Mouse (Mus musculus) heart, postnatal 0 days (tissue): ENCODE measurements around the gene Tpcn1. TPM values are rescaled to one million over a fixed set of nuclear protein-coding genes. Genes with fewer than 3 reads are reported as not detected.

Source experiments
- ATAC-seq: fragments of 200-750 bp; cut with Nextera tagmentation; 2 replicates; pipeline ENCODE4 v1.8.0; 2017; ENCODE audit warnings: low read depth, moderate number of reproducible peaks, moderate library complexity; ENCODE audit not compliant: insufficient read depth
- DNase-seq: peaks from one replicate; pipeline ENCODE4 v3.0.0-alpha.2; 2016; ENCODE audit warnings: low spot score
- H3K27ac ChIP-seq: fragments of 300-500 bp; sonication (generic); 2 replicates; pipeline ENCODE4 v1.5.1; 2014; ENCODE audit warnings: low read depth, mild to moderate bottlenecking
- H3K27me3 ChIP-seq: fragments of 300-500 bp; sonication (generic); 2 replicates; pipeline ENCODE4 v1.6.1; 2014; ENCODE audit warnings: low read length, mixed read lengths; ENCODE audit not compliant: control insufficient read depth, insufficient read depth
- H3K36me3 ChIP-seq: fragments of 300-500 bp; sonication (generic); replicated peaks from 2 replicates; pipeline ENCODE4 v1.6.1; 2014; ENCODE audit warnings: low read length, mixed read lengths; ENCODE audit not compliant: control insufficient read depth, insufficient read depth
- H3K4me1 ChIP-seq: fragments of 300-500 bp; sonication (generic); 2 replicates; pipeline ENCODE4 v1.6.1; 2014; ENCODE audit warnings: antibody characterized with exemption; ENCODE audit not compliant: control insufficient read depth, insufficient read depth
- H3K4me2 ChIP-seq: fragments of 300-500 bp; sonication (generic); 2 replicates; pipeline ENCODE4 v1.6.1; 2014; ENCODE audit warnings: low read depth, mild to moderate bottlenecking, low read length, moderate library complexity
- H3K4me3 ChIP-seq: fragments of 300-500 bp; sonication (generic); 2 replicates; pipeline ENCODE4 v1.5.1; 2014; ENCODE audit warnings: low read depth, low read length
- H3K9ac ChIP-seq: fragments of 300-500 bp; sonication (generic); replicated peaks from 2 replicates; pipeline ENCODE4 v1.6.1; 2014; ENCODE audit warnings: low read depth, low read length, mixed read lengths
- H3K9me3 ChIP-seq: fragments of 300-500 bp; sonication (generic); replicated peaks from 2 replicates; pipeline ENCODE4 v1.6.1; 2016; ENCODE audit warnings: low read length; ENCODE audit not compliant: control insufficient read depth
- CTCF ChIP-seq: IDR thresholded peaks from 2 replicates; pipeline ENCODE4 v1.5.1; 2016; ENCODE audit warnings: antibody characterized with exemption, control low read depth, low read depth
- EP300 ChIP-seq: IDR thresholded peaks from 2 replicates; pipeline ENCODE4 v1.6.1; 2016; ENCODE audit warnings: antibody characterized with exemption, low read depth
- WGBS: fragments of 180-500 bp; shearing (Covaris S2); extraction: QIAGEN DNeasy Blood & Tissue Kit; methylation state at CpG from one replicate; pipeline ENCODE4 v1.1.7; 2014; 5-methylcytosine and 5-hydroxymethylcytosine counted together
- polyA plus RNA-seq: library from polyadenylated mRNA; unstranded; fragments of >200 nt; fragmentation: Nextera tagmentation; extraction: Ambion mirVana; gene quantifications from 2 replicates; pipeline ENCODE4 v1.2.1, GENCODE M21; 2015
- total RNA-seq: library from RNA; depleted of rRNA; stranded (reverse); fragments of >200 nt; gene quantifications from 2 replicates; pipeline ENCODE4 v1.2.3, GENCODE M21; 2014; ENCODE audit warnings: low replicate concordance

The Tpcn1 gene
- total and polyA plus RNA-seq, 2 experiments from 2014 or later = 11.5 to 15.8 TPM

DNA sequence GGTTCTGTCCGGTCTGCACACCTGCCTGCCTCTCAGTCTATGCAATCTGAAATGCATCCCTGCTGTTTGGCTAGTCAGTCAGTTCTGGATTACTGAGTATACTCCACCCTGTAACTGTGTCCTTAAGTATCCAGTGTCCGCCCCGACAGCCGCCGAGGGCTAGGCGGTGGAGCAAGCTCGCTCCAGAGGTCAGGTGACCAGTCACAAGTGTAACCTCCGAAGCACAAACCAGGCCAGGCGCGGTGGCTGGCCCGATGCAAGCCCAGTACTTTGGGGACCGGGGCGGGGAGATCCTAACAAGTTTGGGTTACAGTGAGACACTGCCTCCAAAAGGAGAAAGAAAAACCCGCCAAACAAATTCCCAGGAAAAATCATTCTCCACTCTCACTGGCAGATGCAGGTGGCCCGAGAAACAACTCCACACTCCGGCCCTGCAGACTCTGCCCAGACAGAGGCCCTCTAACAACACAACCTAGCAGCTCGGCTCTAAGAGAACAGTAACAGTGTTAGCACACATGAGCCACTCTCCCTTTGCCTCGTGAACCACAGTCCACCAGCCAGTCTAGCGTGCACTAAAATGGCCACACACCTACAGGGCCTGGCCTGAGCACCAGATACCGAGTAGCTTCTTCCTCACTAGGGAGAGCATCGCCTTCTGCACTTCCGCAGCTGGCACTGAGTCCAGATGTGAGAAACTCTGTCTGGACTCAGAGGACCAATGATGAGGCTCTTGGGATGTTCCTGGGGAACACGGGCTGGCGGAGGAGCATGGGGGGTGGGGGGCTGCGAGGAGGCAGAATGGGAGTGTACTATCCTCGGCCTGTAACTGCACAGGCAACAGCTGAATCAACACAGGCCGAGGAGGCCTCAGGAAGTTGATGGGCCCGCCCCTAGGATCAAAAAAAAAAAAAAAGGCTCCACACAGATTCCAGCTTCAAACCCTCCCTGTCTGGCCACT, 25.2 kb downstream of the Tpcn1 start:
- no peaks in the 10 kb centered on the region for H3K9me3 ChIP-seq
- H3K27me3 ChIP-seq = no peaks in the 10 kb centered on the region
- 41% methylated on average over 28 of the region's 28 CpGs for WGBS
- H3K27ac ChIP-seq = peak overlapping the region; percentile 81
- DNase-seq (peak; percentile 71), ATAC-seq (peak; percentile 67)
- H3K4me3 ChIP-seq = no peak overlapping the region
- peaks cover 40% of the 10 kb centered on the region for H3K4me1 ChIP-seq
- no peak overlapping the region for H3K4me2 ChIP-seq
- TF ChIP-seq EP300 = peak; percentile 46; the same call in 1 of the 2 replicates
- no peak for TF ChIP-seq CTCF
- no peak overlapping the region for H3K9ac ChIP-seq
- H3K36me3 ChIP-seq = no peaks in the 10 kb centered on the region

DNA sequence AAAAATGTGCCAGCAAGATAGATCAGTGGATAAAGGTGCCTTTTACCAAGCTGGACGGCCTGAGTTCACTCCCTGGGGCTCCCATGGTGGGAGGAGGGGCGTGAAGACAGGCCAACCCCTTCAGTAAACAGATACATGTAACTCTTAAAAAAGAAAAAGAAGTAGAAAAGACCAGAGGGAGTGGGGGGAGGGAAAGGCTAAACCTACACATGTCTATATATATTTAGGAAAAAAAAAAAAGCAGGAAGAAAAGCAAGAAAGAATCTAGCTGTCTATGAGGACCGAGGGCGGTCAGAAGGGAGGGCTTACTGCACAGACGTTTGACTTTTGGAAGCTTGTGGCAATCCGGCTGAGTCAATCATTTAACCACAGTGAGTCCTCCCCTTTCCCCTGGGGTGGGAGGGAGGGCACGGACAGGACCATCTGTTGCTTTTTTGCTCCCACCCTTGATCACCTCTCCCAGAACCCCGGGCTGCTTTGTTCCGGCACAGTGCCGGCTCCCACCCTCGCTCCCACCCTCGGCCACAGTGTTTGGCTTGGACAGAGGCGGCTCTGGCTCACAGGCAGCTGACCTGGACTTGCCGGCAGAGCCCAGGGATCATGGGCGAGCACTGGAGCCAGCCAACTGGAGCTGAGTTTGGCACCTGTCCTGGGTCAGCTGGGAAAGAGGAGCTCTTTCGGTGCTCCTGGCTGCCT, 27.7 kb downstream of the Tpcn1 start:
- peak; percentile 49 for DNase-seq
- H3K27ac ChIP-seq = peak overlapping the region; percentile 9; the same call in 1 of the 2 replicates
- peak overlapping the region; percentile 34 for H3K4me2 ChIP-seq
- H3K36me3 ChIP-seq = peaks cover 14% of the 10 kb centered on the region; the same call in 1 of the 2 replicates
- no peaks in the 10 kb centered on the region for H3K27me3 ChIP-seq
- no peak for TF ChIP-seq EP300
- TF ChIP-seq CTCF = no peak
- H3K4me1 ChIP-seq = peaks cover 19% of the 10 kb centered on the region
- WGBS = 29% methylated on average over 16 of the region's 16 CpGs
- peak; percentile 39 for ATAC-seq
- H3K9me3 ChIP-seq = no peaks in the 10 kb centered on the region
- no peak overlapping the region for H3K4me3 ChIP-seq
- no peak overlapping the region for H3K9ac ChIP-seq

DNA sequence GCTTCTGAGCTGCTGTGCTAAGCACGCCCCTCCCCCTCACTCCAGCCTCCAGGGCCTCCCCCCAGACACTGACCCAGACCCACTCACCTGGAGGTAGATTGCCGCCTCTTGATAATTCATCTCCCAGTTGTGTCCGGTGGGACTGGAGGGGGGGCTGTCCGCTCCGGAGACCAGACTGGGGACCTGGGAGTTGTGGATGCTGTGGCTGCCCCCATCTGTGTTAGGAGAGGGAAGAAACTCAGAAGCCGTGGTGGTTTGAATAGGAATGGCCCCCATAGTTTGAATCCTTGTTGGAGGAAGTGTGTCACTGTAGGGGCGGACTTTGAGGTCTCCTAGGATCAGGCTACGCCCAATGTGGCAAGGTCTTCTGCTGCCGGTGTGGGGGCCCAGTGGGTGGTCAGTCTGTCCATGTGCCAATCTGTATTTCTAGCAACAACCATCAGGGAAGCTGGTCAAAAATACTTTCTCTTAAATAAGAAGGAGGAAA, 28.3 kb downstream of the Tpcn1 start:
- Histone ChIP-seq H3K4me3 (no peak overlapping the region), H3K9me3 (no peaks in the 10 kb centered on the region), H3K36me3 (peaks cover 18% of the 10 kb centered on the region; the same call in 1 of the 2 replicates), H3K27ac (no peak overlapping the region), H3K4me1 (peaks cover 15% of the 10 kb centered on the region; the same call in 1 of the 2 replicates), H3K4me2 (no peak overlapping the region), H3K27me3 (no peaks in the 10 kb centered on the region), H3K9ac (no peak overlapping the region)
- 74% methylated on average over 9 of the region's 9 CpGs for WGBS
- DNase-seq (no peak), ATAC-seq (no peak)
- TF ChIP-seq CTCF (no peak), EP300 (no peak)

DNA sequence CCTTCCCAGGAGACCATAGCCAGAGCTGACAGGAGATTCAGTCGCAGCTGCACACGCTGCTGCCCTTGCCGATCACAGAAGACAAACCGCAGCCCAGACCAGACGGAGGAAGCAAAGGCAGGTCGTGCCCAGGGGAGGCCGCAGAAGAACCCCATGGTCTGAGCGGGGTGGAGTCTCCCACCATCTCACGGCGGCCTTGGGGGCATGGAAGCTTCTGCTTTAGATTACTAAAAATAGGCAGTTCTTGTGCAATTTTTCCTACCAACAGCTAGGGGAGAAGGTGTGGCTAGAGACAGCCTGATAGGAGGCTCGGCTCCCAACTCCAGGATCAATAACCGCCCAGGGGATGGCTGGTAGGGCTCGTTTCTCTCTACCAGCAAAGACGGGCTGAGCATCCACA, 29.7 kb downstream of the Tpcn1 start:
- DNase-seq (no peak), ATAC-seq (no peak)
- TF ChIP-seq CTCF (no peak), EP300 (no peak)
- Histone ChIP-seq H3K9me3 (no peaks in the 10 kb centered on the region), H3K27me3 (no peaks in the 10 kb centered on the region), H3K36me3 (peaks cover 28% of the 10 kb centered on the region), H3K4me3 (no peak overlapping the region), H3K9ac (no peak overlapping the region), H3K4me2 (no peak overlapping the region), H3K27ac (no peak overlapping the region), H3K4me1 (peaks cover 11% of the 10 kb centered on the region; the same call in 1 of the 2 replicates)
- WGBS = 60% methylated on average over 14 of the region's 14 CpGs

DNA sequence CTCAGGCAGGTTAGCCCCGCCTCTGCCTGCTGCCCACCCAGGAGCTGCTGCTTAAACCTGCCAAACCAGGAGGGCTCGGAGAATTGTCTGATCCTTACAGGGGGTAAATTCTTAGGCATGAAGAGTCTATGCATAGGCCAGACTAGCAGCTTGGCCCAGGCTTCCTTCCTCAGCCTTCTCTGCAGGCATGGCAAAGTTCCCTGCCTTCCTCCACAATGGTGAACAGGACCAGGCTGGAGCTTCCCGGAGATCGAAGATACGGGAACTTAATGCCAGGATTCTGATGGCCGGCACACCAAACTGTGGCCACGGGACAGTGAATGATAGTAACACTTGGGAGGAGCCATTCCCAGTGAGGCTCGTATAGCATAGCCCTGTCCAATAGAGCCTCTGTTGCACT, 30.4 kb downstream of the Tpcn1 start:
- ATAC-seq = no peak
- Histone ChIP-seq H3K9me3 (no peaks in the 10 kb centered on the region), H3K4me1 (peaks cover 5% of the 10 kb centered on the region; the same call in 1 of the 2 replicates), H3K36me3 (peaks cover 35% of the 10 kb centered on the region), H3K4me3 (no peak overlapping the region), H3K9ac (no peak overlapping the region), H3K27me3 (no peaks in the 10 kb centered on the region), H3K27ac (no peak overlapping the region), H3K4me2 (no peak overlapping the region)
- TF ChIP-seq EP300 (no peak), CTCF (no peak)
- no peak for DNase-seq
- 82% methylated on average over 8 of the region's 8 CpGs for WGBS
